Mouse (Mus musculus) spleen, adult 2 months (tissue): ENCODE data around the gene Itgb1bp1.

Experiments
- CTCF ChIP-seq: fragments of 200-500 bp; IDR thresholded peaks from 2 replicates; pipeline ENCODE4 v1.5.1; 2011; ENCODE audit warnings: mild to moderate bottlenecking, inconsistent platforms; ENCODE audit not compliant: insufficient read depth, insufficient read length, insufficient replicate concordance; ENCODE audit errors: extremely low read depth
- POLR2A ChIP-seq: fragments of 200-500 bp; IDR thresholded peaks from 2 replicates; pipeline ENCODE4 v1.6.1; 2011; ENCODE audit warnings: low read depth, low read length, inconsistent platforms

GRCm38 (mm10) chr12:21225358-21225757 is 60.7 kb downstream of the Itgb1bp1 start:
- TF ChIP-seq POLR2A = no peak
- TF ChIP-seq CTCF = no peak
